Mouse (Mus musculus) heart, embryonic 16.5 days (tissue): ENCODE data around the gene Tmem119. TPM values are rescaled to one million over a fixed set of nuclear protein-coding genes. Genes with fewer than 3 reads are reported as not detected.

Experiments
- ATAC-seq: fragments of 200-750 bp; cut with Nextera tagmentation; replicated peaks from 2 replicates; pipeline ENCODE4 v1.8.0; 2017; ENCODE audit warnings: moderate number of reproducible peaks; ENCODE audit not compliant: insufficient read depth, low FRiP score; ENCODE audit errors: extremely low read depth
- H3K27ac ChIP-seq: fragments of 300-500 bp; sonication (generic); 2 replicates; pipeline ENCODE4 v1.5.1; 2014; ENCODE audit warnings: mild to moderate bottlenecking, low read length, control low read depth, moderate library complexity
- H3K27me3 ChIP-seq: fragments of 300-500 bp; sonication (generic); 2 replicates; pipeline ENCODE4 v1.6.1; 2014; ENCODE audit warnings: low read length, mixed read lengths; ENCODE audit not compliant: control insufficient read depth, insufficient read depth
- H3K36me3 ChIP-seq: fragments of 300-500 bp; sonication (generic); 2 replicates; pipeline ENCODE4 v1.6.1; 2014; ENCODE audit not compliant: control insufficient read depth, insufficient read depth
- H3K4me1 ChIP-seq: fragments of 300-500 bp; sonication (generic); 2 replicates; pipeline ENCODE4 v1.6.1; 2014; ENCODE audit warnings: low read length, mixed read lengths; ENCODE audit not compliant: control insufficient read depth, insufficient read depth
- H3K4me2 ChIP-seq: fragments of 300-500 bp; sonication (generic); 2 replicates; pipeline ENCODE4 v1.6.1; 2014; ENCODE audit warnings: low read depth, mild to moderate bottlenecking, control low read depth, low read length
- H3K4me3 ChIP-seq: fragments of 300-500 bp; sonication (generic); 2 replicates; pipeline ENCODE4 v1.5.1; 2014; ENCODE audit warnings: mild to moderate bottlenecking, control low read depth, low read length
- H3K9ac ChIP-seq: fragments of 300-500 bp; sonication (generic); 2 replicates; pipeline ENCODE4 v1.6.1; 2014; ENCODE audit warnings: low read length, control low read depth
- H3K9me3 ChIP-seq: fragments of 300-500 bp; sonication (generic); replicated peaks from 2 replicates; pipeline ENCODE4 v1.6.1; 2016; ENCODE audit warnings: low read length; ENCODE audit not compliant: control insufficient read depth
- WGBS: fragments of 180-500 bp; shearing (Covaris S2); extraction: QIAGEN DNeasy Blood & Tissue Kit; methylation state at CpG from one replicate; pipeline ENCODE4 v1.1.7; 2014; 5-methylcytosine and 5-hydroxymethylcytosine counted together
- polyA plus RNA-seq: library from polyadenylated mRNA; unstranded; fragments of >200 nt; fragmentation: Nextera tagmentation; extraction: Ambion mirVana; gene quantifications from 2 replicates; pipeline ENCODE4 v1.2.1, GENCODE M21; 2015

Tmem119 gene
- polyA plus RNA-seq, 1 experiment from 2014 or later: 22.4 TPM

- H3K4me3 ChIP-seq: no peak overlapping the region
Observed at GRCm38 (mm10) chr5:113798525-113798924, 1.8 kb downstream of the Tmem119 start.

GRCm38 (mm10) chr5:113797149-113797882 lies 3.0 kb downstream of the Tmem119 start:
- H3K9ac ChIP-seq: 0 out of 2 replicates have a peak overlapping the region, but pooled peaks have one; percentile 43
- peak overlapping the region; percentile 30; the same call in 1 of the 2 replicates for H3K27ac ChIP-seq
- no peaks in the 10 kb centered on the region for H3K36me3 ChIP-seq
- H3K9me3 ChIP-seq: no peaks in the 10 kb centered on the region
- no peak overlapping the region for H3K4me3 ChIP-seq
- H3K4me2 ChIP-seq: peak overlapping the region; percentile 21
- H3K27me3 ChIP-seq: peaks cover 12% of the 10 kb centered on the region
- H3K4me1 ChIP-seq: peaks cover 12% of the 10 kb centered on the region
- no peak for ATAC-seq
- 23% methylated on average over 19 of the region's 19 CpGs for WGBS

More at GRCm38 (mm10) chr5:113798525-113798924, 1.8 kb downstream of the Tmem119 start:
- no peak overlapping the region for H3K9ac ChIP-seq
- H3K4me2 ChIP-seq: peak overlapping the region; percentile 0; the same call in 1 of the 2 replicates
- H3K9me3 ChIP-seq: no peaks in the 10 kb centered on the region
- no peak for ATAC-seq
- 63% methylated on average over 9 of the region's 9 CpGs for WGBS
- peaks cover 12% of the 10 kb centered on the region for H3K4me1 ChIP-seq
- H3K27ac ChIP-seq: no peak overlapping the region
- H3K36me3 ChIP-seq: no peaks in the 10 kb centered on the region
- peaks cover 12% of the 10 kb centered on the region for H3K27me3 ChIP-seq

- Histone ChIP-seq H3K27ac (peak overlapping the region; percentile 30; the same call in 1 of the 2 replicates), H3K9me3 (no peaks in the 10 kb centered on the region), H3K27me3 (peaks cover 12% of the 10 kb centered on the region), H3K36me3 (no peaks in the 10 kb centered on the region), H3K4me1 (peaks cover 12% of the 10 kb centered on the region), H3K4me2 (peak overlapping the region; percentile 21), H3K4me3 (no peak overlapping the region), H3K9ac (0 out of 2 replicates have a peak overlapping the region, but pooled peaks have one; percentile 43)
- no peak for ATAC-seq
- 7% methylated on average over 13 of the region's 13 CpGs for WGBS
Observed at GRCm38 (mm10) chr5:113796401-113797148, 3.7 kb downstream of the Tmem119 start.

- Histone ChIP-seq H3K9me3 (no peaks in the 10 kb centered on the region), H3K4me1 (peaks cover 6% of the 10 kb centered on the region; the same call in 1 of the 2 replicates), H3K27ac (no peak overlapping the region), H3K36me3 (no peaks in the 10 kb centered on the region), H3K27me3 (peaks cover 3% of the 10 kb centered on the region; the same call in 1 of the 2 replicates), H3K9ac (no peak overlapping the region), H3K4me3 (no peak overlapping the region), H3K4me2 (no peak overlapping the region)
- ATAC-seq: no peak
- 64% methylated on average over 16 of the region's 16 CpGs for WGBS
Observed at GRCm38 (mm10) chr5:113791197-113792095, 8.9 kb downstream of the Tmem119 start.

- no peak overlapping the region for H3K4me3 ChIP-seq
Observed at GRCm38 (mm10) chr5:113790453-113791196, 9.7 kb downstream of the Tmem119 start.

GRCm38 (mm10) chr5:113789075-113789788 lies 11.1 kb downstream of the Tmem119 start:
- Histone ChIP-seq H3K9ac (no peak overlapping the region), H3K4me1 (peaks cover 6% of the 10 kb centered on the region; the same call in 1 of the 2 replicates), H3K36me3 (no peaks in the 10 kb centered on the region), H3K27ac (no peak overlapping the region), H3K4me3 (no peak overlapping the region), H3K4me2 (no peak overlapping the region), H3K27me3 (no peaks in the 10 kb centered on the region), H3K9me3 (no peaks in the 10 kb centered on the region)
- 31% methylated on average over 7 of the region's 7 CpGs for WGBS
- no peak for ATAC-seq

More at GRCm38 (mm10) chr5:113790453-113791196, 9.7 kb downstream of the Tmem119 start:
- H3K27me3 ChIP-seq: peaks cover 3% of the 10 kb centered on the region; the same call in 1 of the 2 replicates
- H3K4me2 ChIP-seq: no peak overlapping the region
- no peaks in the 10 kb centered on the region for H3K9me3 ChIP-seq
- no peak overlapping the region for H3K9ac ChIP-seq
- no peaks in the 10 kb centered on the region for H3K36me3 ChIP-seq
- 57% methylated on average over 11 of the region's 11 CpGs for WGBS
- H3K27ac ChIP-seq: no peak overlapping the region
- no peak for ATAC-seq
- H3K4me1 ChIP-seq: peaks cover 6% of the 10 kb centered on the region; the same call in 1 of the 2 replicates

GRCm38 (mm10) chr5:113788645-113789044 lies 11.7 kb downstream of the Tmem119 start:
- Histone ChIP-seq H3K36me3 (no peaks in the 10 kb centered on the region), H3K4me3 (no peak overlapping the region), H3K9me3 (no peaks in the 10 kb centered on the region), H3K27ac (no peak overlapping the region), H3K9ac (no peak overlapping the region), H3K27me3 (no peaks in the 10 kb centered on the region), H3K4me1 (peaks cover 6% of the 10 kb centered on the region; the same call in 1 of the 2 replicates), H3K4me2 (no peak overlapping the region)
- 54% methylated on average over 6 of the region's 6 CpGs for WGBS
- ATAC-seq: no peak
